Mouse (Mus musculus): ENCODE results near the gene Slc34a1.

GRCm38 (mm10) chr13:55381790-55382189 lies 16.2 kb upstream of the Slc34a1 start:
- TF ChIP-seq MAFK (IDR thresholded peaks at IDR 0.05; ENCODE audit: insufficient read depth, low read depth, low read length) = no peak
- no peak for TF ChIP-seq HCFC1 (IDR thresholded peaks at IDR 0.05; ENCODE audit: borderline replicate concordance, insufficient read depth, low read length)
- TF ChIP-seq ZNF384 (IDR thresholded peaks at IDR 0.05; ENCODE audit: low read depth, low read length) = no peak
- no peak for TF ChIP-seq ZC3H11A (IDR thresholded peaks at IDR 0.05; ENCODE audit: borderline replicate concordance, low read depth, low read length)
- no peak for TF ChIP-seq CHD2 (IDR thresholded peaks at IDR 0.05; ENCODE audit: low read depth, low read length)
